Mouse (Mus musculus): ENCODE data around the gene BC048562. TPM values are rescaled to one million over a fixed set of nuclear protein-coding genes. Genes with fewer than 3 reads are reported as not detected.
A peak's percentile ranks its signal among the peaks of the same experiment; 100 is the strongest.

The BC048562 gene
- polyA plus RNA-seq, 1 experiment from 2014 or later, result not detected

DNA sequence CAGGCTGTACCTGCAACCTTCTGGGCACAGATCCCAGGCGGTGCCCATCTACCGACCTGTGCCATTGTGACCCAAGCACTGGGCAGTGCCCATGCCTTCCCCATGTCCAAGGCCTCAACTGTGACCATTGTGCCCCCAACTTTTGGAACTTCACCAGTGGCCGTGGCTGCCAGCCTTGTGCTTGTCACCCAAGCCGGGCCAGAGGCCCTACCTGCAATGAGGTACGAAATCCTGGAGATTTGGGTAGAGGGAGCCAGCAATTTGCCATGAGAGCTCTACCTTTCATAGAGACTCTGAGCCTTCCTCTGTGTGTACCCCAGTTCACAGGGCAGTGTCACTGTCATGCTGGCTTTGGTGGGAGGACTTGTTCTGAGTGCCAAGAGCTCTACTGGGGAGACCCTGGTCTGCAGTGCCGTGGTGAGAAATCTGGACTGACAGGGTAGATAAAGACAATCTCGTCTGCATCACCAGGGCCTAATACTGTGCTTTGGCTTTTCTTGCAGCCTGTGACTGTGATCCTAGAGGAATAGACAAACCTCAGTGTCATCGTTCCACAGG lies 50.8 kb downstream of the BC048562 start:
- peaks cover 80% of the 10 kb centered on the region for H3K36me3 ChIP-seq
- DNase-seq (ENCODE audit: low spot score), result no peak
- H3K4me3 ChIP-seq, result no peak overlapping the region
- H3K9me3 ChIP-seq (replicated peaks), result no peaks in the 10 kb centered on the region
- H3K27me3 ChIP-seq (ENCODE audit: low read depth, poor library complexity, severe bottlenecking), result no peaks in the 10 kb centered on the region
- 93% methylated on average over 8 of the region's 8 CpGs for WGBS
- H3K27ac ChIP-seq (replicated peaks), result no peak overlapping the region
- H3K4me1 ChIP-seq, result peaks cover 27% of the 10 kb centered on the region

GRCm38 (mm10) chr9:108488403-108488802 lies 52.1 kb downstream of the BC048562 start:
- Histone ChIP-seq H3K9me3 (replicated peaks) (no peaks in the 10 kb centered on the region), H3K36me3 (peaks cover 80% of the 10 kb centered on the region), H3K27me3 (ENCODE audit: low read depth, poor library complexity, severe bottlenecking) (no peaks in the 10 kb centered on the region), H3K27ac (replicated peaks) (no peak overlapping the region), H3K4me3 (no peak overlapping the region), H3K4me1 (peaks cover 35% of the 10 kb centered on the region)
- 95% methylated on average over 17 of the region's 17 CpGs for WGBS
- no peak for DNase-seq (ENCODE audit: low spot score)

DNA sequence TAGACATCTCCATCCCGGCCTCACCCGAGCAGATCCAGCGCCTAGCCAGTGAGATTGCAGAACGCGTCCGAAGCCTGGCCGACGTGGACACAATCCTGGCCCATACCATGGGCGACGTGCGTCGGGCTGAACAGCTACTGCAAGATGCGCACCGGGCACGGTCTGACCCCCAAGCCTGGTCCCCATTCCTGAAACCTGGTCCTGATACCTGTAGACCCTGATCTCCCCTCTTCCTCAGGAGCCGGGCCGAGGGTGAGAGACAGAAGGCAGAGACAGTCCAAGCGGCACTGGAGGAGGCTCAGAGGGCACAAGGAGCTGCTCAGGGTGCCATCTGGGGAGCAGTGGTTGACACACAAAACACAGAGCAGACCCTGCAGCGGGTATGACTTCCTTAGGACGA lies 52.9 kb downstream of the BC048562 start:
- Histone ChIP-seq H3K9me3 (replicated peaks) (no peaks in the 10 kb centered on the region), H3K4me3 (no peak overlapping the region), H3K27ac (replicated peaks) (peak overlapping the region; percentile 93; the same call in 1 of the 2 replicates), H3K27me3 (ENCODE audit: low read depth, poor library complexity, severe bottlenecking) (no peaks in the 10 kb centered on the region), H3K36me3 (peaks cover 80% of the 10 kb centered on the region), H3K4me1 (peaks cover 35% of the 10 kb centered on the region)
- WGBS, result 97% methylated on average over 20 of the region's 20 CpGs
- no peak for DNase-seq (ENCODE audit: low spot score)

GRCm38 (mm10) chr9:108489702-108490558 lies 53.6 kb downstream of the BC048562 start:
- no peaks in the 10 kb centered on the region for H3K9me3 ChIP-seq (replicated peaks)
- DNase-seq (ENCODE audit: low spot score), result no peak
- 69% methylated on average over 26 of the region's 26 CpGs for WGBS
- peak overlapping the region; percentile 99 for H3K4me3 ChIP-seq
- peaks cover 35% of the 10 kb centered on the region for H3K4me1 ChIP-seq
- peak overlapping the region; percentile 93 for H3K27ac ChIP-seq (replicated peaks)
- peaks cover 80% of the 10 kb centered on the region for H3K36me3 ChIP-seq
- H3K27me3 ChIP-seq (ENCODE audit: low read depth, poor library complexity, severe bottlenecking), result no peaks in the 10 kb centered on the region

DNA sequence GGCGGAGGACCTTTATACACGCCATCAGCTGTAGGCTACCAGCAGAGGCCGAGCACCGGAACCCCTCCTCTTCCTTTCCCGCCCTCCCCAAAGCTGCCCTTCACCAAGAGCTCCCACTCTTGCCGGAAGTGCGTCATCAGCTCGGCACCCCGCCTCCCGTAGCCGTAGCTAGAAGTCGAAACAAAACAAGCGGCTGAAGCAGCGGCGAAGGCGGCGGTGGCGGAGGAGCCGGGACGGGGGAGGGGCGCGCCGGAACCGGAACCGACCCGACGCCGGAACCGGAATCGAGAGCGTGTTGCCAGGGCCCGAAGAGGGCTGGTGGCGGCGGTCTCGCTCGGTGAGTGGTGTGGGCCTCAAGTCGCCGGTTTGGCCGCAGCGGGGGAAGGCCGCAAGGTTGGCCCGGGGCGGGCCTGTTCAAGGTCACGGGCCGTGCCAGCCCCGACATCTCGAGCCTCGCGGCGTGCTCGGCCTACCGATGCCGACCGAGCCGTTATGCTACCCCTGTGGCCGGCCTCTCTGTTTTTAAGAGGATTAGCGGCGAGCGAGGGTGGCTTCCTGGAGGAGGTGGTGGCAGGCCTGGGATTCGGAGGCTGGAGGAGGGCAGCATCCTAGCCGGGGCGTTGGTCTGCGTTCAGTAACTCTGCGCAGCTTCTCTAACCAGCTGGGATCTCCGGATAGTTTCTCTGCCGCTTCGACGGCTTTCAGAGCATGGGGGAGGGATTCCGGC lies 54.4 kb downstream of the BC048562 start, which contains the start of gene Usp19:
TSS of gene Usp19 (plus strand) at position 44 of the 727 bp plus-strand sequence.
- Histone ChIP-seq H3K27me3 (ENCODE audit: low read depth, poor library complexity, severe bottlenecking) (no peaks in the 10 kb centered on the region), H3K9me3 (replicated peaks) (no peaks in the 10 kb centered on the region), H3K27ac (replicated peaks) (peak within 1 kb of the TSS; percentile 93), H3K4me3 (peak within 1 kb of the TSS; percentile 99), H3K4me1 (peaks cover 35% of the 10 kb centered on the region), H3K36me3 (peaks cover 80% of the 10 kb centered on the region)
- 1% methylated on average over 69 of the region's 69 CpGs for WGBS
- peak; percentile 96 for DNase-seq (ENCODE audit: low spot score)

DNA sequence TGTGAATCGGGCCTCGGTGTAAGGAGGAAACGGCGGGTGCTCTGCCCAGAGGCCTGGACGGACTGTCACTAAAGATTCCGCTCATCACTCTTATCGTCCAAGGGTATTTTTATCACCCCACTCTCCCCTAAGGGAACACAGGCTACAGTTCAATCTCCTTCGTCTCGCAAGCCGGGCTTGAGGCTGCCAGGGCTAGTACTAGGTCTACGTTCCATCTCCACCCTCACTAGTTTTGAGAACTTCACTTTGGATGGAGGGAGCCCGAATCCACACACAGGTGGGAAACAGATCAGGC lies 55.0 kb downstream of the BC048562 start:
- Histone ChIP-seq H3K4me3 (peak overlapping the region; percentile 99), H3K9me3 (replicated peaks) (no peaks in the 10 kb centered on the region), H3K27me3 (ENCODE audit: low read depth, poor library complexity, severe bottlenecking) (no peaks in the 10 kb centered on the region), H3K4me1 (peaks cover 35% of the 10 kb centered on the region), H3K27ac (replicated peaks) (peak overlapping the region; percentile 93), H3K36me3 (peaks cover 80% of the 10 kb centered on the region)
- 16% methylated on average over 12 of the region's 12 CpGs for WGBS
- no peak for DNase-seq (ENCODE audit: low spot score)

DNA sequence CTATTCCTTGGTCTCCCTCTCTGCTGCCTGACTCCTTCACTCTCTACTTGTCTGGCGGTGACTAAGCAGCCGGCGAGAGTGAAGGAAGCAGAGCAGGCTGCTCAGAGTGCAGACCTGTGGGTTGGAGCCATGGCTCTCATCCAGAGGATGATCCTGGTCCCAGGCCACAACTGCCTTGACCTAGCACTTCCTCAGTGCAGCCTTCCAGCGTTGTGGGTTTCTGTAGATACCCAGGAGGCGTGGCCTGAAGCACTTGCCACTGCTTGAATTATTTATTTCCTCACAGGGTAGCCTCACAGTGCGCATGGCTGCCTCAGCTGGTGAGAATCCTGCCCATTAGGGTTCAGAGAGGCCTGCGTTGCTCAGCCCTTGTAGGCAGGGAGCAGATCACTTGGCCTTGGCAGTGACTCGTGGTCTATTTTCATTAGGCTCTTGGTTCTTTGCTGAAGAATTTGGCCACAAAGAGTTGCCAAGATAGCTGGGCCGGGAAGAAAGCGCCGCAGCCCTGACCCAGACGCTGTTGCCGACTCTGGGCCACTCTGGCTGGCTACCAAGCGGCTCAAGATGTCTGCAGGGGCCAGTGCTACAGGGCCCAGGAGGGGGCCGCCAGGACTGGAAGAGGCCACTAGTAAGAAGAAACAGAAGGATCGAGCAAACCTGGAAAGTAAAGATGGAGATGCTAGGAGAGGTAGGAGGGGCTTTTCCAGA lies 55.9 kb downstream of the BC048562 start:
- whole genome bisulfite sequencing, result 91% methylated on average over 16 of the region's 16 CpGs
- peaks cover 35% of the 10 kb centered on the region for H3K4me1 ChIP-seq
- peak overlapping the region; percentile 99 for H3K4me3 ChIP-seq
- no peak for DNase-seq (ENCODE audit: low spot score)
- H3K27me3 ChIP-seq (ENCODE audit: low read depth, poor library complexity, severe bottlenecking), result no peaks in the 10 kb centered on the region
- H3K9me3 ChIP-seq (replicated peaks), result no peaks in the 10 kb centered on the region
- H3K36me3 ChIP-seq, result peaks cover 80% of the 10 kb centered on the region
- peak overlapping the region; percentile 20; the same call in 1 of the 2 replicates for H3K27ac ChIP-seq (replicated peaks)

- WGBS, result 95% methylated on average over 8 of the region's 8 CpGs
- H3K9me3 ChIP-seq (replicated peaks), result no peaks in the 10 kb centered on the region
- no peak for DNase-seq (ENCODE audit: low spot score)
- H3K27me3 ChIP-seq (ENCODE audit: low read depth, poor library complexity, severe bottlenecking), result no peaks in the 10 kb centered on the region
- H3K4me3 ChIP-seq, result 0 out of 2 replicates have a peak overlapping the region, but pooled peaks have one; percentile 2
- H3K36me3 ChIP-seq, result peaks cover 80% of the 10 kb centered on the region
- peaks cover 35% of the 10 kb centered on the region for H3K4me1 ChIP-seq
- no peak overlapping the region for H3K27ac ChIP-seq (replicated peaks)
These were observed 57.0 kb downstream of the BC048562 start for GRCm38 (mm10) chr9:108493246-108493645.

- no peak overlapping the region for H3K27ac ChIP-seq (replicated peaks)
- 94% methylated on average over 19 of the region's 19 CpGs for WGBS
- no peaks in the 10 kb centered on the region for H3K27me3 ChIP-seq (ENCODE audit: low read depth, poor library complexity, severe bottlenecking)
- peaks cover 35% of the 10 kb centered on the region for H3K4me1 ChIP-seq
- no peaks in the 10 kb centered on the region for H3K9me3 ChIP-seq (replicated peaks)
- DNase-seq (ENCODE audit: low spot score), result no peak
- peaks cover 80% of the 10 kb centered on the region for H3K36me3 ChIP-seq
- H3K4me3 ChIP-seq, result no peak overlapping the region
These were observed 58.0 kb downstream of the BC048562 start for GRCm38 (mm10) chr9:108494146-108494825.

GRCm38 (mm10) chr9:108494905-108495304 lies 58.6 kb downstream of the BC048562 start:
- H3K36me3 ChIP-seq, result peaks cover 81% of the 10 kb centered on the region

More at GRCm38 (mm10) chr9:108494905-108495304, 58.6 kb downstream of the BC048562 start:
- Histone ChIP-seq H3K27ac (replicated peaks) (no peak overlapping the region), H3K9me3 (replicated peaks) (no peaks in the 10 kb centered on the region), H3K27me3 (ENCODE audit: low read depth, poor library complexity, severe bottlenecking) (no peaks in the 10 kb centered on the region), H3K4me1 (peaks cover 29% of the 10 kb centered on the region), H3K4me3 (no peak overlapping the region)
- no peak for DNase-seq (ENCODE audit: low spot score)
- WGBS, result 88% methylated on average over 10 of the region's 10 CpGs

Data from midbrain, embryonic 10.5 days (tissue).